Mouse (Mus musculus): ENCODE data around the gene Batf2. TPM values are rescaled to one million over a fixed set of nuclear protein-coding genes. Genes with fewer than 3 reads are reported as not detected.

Batf2 gene
- polyA plus RNA-seq, 1 experiment from 2014 or later = 0.28 TPM

Other genes starting within 250 kb of the Batf2 start
- gene Tigd3, start 246.8 kb upstream of the Batf2 start, polyA plus RNA-seq (2014; fragmentation: Nextera tagmentation; extraction: Ambion mirVana) = 1.4 and 2.0 TPM in 2 replicates
- 124 and 143 TPM in 2 replicates for gene Dpf2, start 228.0 kb upstream of the Batf2 start, polyA plus RNA-seq (2014; fragmentation: Nextera tagmentation; extraction: Ambion mirVana)
- 14.0 and 16.2 TPM in 2 replicates for gene Cdc42ep2, start 216.2 kb upstream of the Batf2 start, polyA plus RNA-seq (2014; fragmentation: Nextera tagmentation; extraction: Ambion mirVana)
- gene Pola2, start 176.8 kb upstream of the Batf2 start, polyA plus RNA-seq (2014; fragmentation: Nextera tagmentation; extraction: Ambion mirVana) = 59.1 and 65.2 TPM in 2 replicates
- not detected in 2 replicates for gene Slc22a20, start 154.8 kb upstream of the Batf2 start, polyA plus RNA-seq (2014; fragmentation: Nextera tagmentation; extraction: Ambion mirVana)
- gene Capn1, start 125.1 kb upstream of the Batf2 start, polyA plus RNA-seq (2014; fragmentation: Nextera tagmentation; extraction: Ambion mirVana) = 16.8 and 19.0 TPM in 2 replicates
- 32.1 and 34.9 TPM in 2 replicates for gene Syvn1, start 94.4 kb upstream of the Batf2 start, polyA plus RNA-seq (2014; fragmentation: Nextera tagmentation; extraction: Ambion mirVana)
- 67.5 and 69.8 TPM in 2 replicates for gene Mrpl49, start 83.2 kb upstream of the Batf2 start, polyA plus RNA-seq (2014; fragmentation: Nextera tagmentation; extraction: Ambion mirVana)
- gene Fau, start 83.1 kb upstream of the Batf2 start, polyA plus RNA-seq (2014; fragmentation: Nextera tagmentation; extraction: Ambion mirVana) = 870 and 937 TPM in 2 replicates
- 33.1 and 33.6 TPM in 2 replicates for gene Znhit2, start 79.8 kb upstream of the Batf2 start, polyA plus RNA-seq (2014; fragmentation: Nextera tagmentation; extraction: Ambion mirVana)
- 19.5 and 21.7 TPM in 2 replicates for gene Tm7sf2, start 72.6 kb upstream of the Batf2 start, polyA plus RNA-seq (2014; fragmentation: Nextera tagmentation; extraction: Ambion mirVana)
- 52.0 and 66.5 TPM in 2 replicates for gene Vps51, start 63.8 kb upstream of the Batf2 start, polyA plus RNA-seq (2014; fragmentation: Nextera tagmentation; extraction: Ambion mirVana)
- not detected in 2 replicates for gene Tmem262, start 61.0 kb upstream of the Batf2 start, polyA plus RNA-seq (2014; fragmentation: Nextera tagmentation; extraction: Ambion mirVana)
- 0.28 and 0.67 TPM in 2 replicates for gene Gm28374, start 58.7 kb upstream of the Batf2 start, polyA plus RNA-seq (2014; fragmentation: Nextera tagmentation; extraction: Ambion mirVana)
- 66.2 and 81.8 TPM in 2 replicates for gene Zfpl1, start 56.0 kb upstream of the Batf2 start, polyA plus RNA-seq (2014; fragmentation: Nextera tagmentation; extraction: Ambion mirVana)
- 24.6 and 29.0 TPM in 2 replicates for gene Cdca5, start 56.0 kb upstream of the Batf2 start, polyA plus RNA-seq (2014; fragmentation: Nextera tagmentation; extraction: Ambion mirVana)
- not detected in 2 replicates for gene AC131692.1, start 46.6 kb upstream of the Batf2 start, polyA plus RNA-seq (2014; fragmentation: Nextera tagmentation; extraction: Ambion mirVana)
- gene Naaladl1, start 35.2 kb upstream of the Batf2 start, polyA plus RNA-seq (2014; fragmentation: Nextera tagmentation; extraction: Ambion mirVana) = 0.29 and 0.51 TPM in 2 replicates
- 46.3 and 46.6 TPM in 2 replicates for gene Sac3d1, start 22.3 kb upstream of the Batf2 start, polyA plus RNA-seq (2014; fragmentation: Nextera tagmentation; extraction: Ambion mirVana)
- 26.7 and 27.5 TPM in 2 replicates for gene Snx15, start 12.7 kb upstream of the Batf2 start, polyA plus RNA-seq (2014; fragmentation: Nextera tagmentation; extraction: Ambion mirVana)
- gene Arl2, start 565 bp downstream of the Batf2 start, polyA plus RNA-seq (2014; fragmentation: Nextera tagmentation; extraction: Ambion mirVana) = 73.4 and 80.6 TPM in 2 replicates
- gene Majin, start 43.4 kb downstream of the Batf2 start, polyA plus RNA-seq (2014; fragmentation: Nextera tagmentation; extraction: Ambion mirVana) = not detected in 2 replicates
- gene Gpha2, start 85.4 kb downstream of the Batf2 start, polyA plus RNA-seq (2014; fragmentation: Nextera tagmentation; extraction: Ambion mirVana) = 3.3 and 4.1 TPM in 2 replicates
- 35.1 and 36.5 TPM in 2 replicates for gene Ppp2r5b, start 94.9 kb downstream of the Batf2 start, polyA plus RNA-seq (2014; fragmentation: Nextera tagmentation; extraction: Ambion mirVana)
- gene Atg2a, start 100.7 kb downstream of the Batf2 start, polyA plus RNA-seq (2014; fragmentation: Nextera tagmentation; extraction: Ambion mirVana) = 10.6 and 11.1 TPM in 2 replicates
- gene Ehd1, start 135.7 kb downstream of the Batf2 start, polyA plus RNA-seq (2014; fragmentation: Nextera tagmentation; extraction: Ambion mirVana) = 68.4 and 68.6 TPM in 2 replicates
- 1.5 and 1.6 TPM in 2 replicates for gene Cdc42bpg, start 165.5 kb downstream of the Batf2 start, polyA plus RNA-seq (2014; fragmentation: Nextera tagmentation; extraction: Ambion mirVana)
- gene Men1, start 194.0 kb downstream of the Batf2 start, polyA plus RNA-seq (2014; fragmentation: Nextera tagmentation; extraction: Ambion mirVana) = 54.2 and 61.5 TPM in 2 replicates
- 9.8 and 9.9 TPM in 2 replicates for gene Map4k2, start 200.2 kb downstream of the Batf2 start, polyA plus RNA-seq (2014; fragmentation: Nextera tagmentation; extraction: Ambion mirVana)
- gene Sf1, start 222.7 kb downstream of the Batf2 start, polyA plus RNA-seq (2014; fragmentation: Nextera tagmentation; extraction: Ambion mirVana) = 135 and 140 TPM in 2 replicates
- 49.5 and 84.3 TPM in 2 replicates for gene Pygm, start 243.4 kb downstream of the Batf2 start, polyA plus RNA-seq (2014; fragmentation: Nextera tagmentation; extraction: Ambion mirVana)

Measured in embryonic facial prominence, embryonic 14.5 days (tissue).